In the genomic region with DNA sequence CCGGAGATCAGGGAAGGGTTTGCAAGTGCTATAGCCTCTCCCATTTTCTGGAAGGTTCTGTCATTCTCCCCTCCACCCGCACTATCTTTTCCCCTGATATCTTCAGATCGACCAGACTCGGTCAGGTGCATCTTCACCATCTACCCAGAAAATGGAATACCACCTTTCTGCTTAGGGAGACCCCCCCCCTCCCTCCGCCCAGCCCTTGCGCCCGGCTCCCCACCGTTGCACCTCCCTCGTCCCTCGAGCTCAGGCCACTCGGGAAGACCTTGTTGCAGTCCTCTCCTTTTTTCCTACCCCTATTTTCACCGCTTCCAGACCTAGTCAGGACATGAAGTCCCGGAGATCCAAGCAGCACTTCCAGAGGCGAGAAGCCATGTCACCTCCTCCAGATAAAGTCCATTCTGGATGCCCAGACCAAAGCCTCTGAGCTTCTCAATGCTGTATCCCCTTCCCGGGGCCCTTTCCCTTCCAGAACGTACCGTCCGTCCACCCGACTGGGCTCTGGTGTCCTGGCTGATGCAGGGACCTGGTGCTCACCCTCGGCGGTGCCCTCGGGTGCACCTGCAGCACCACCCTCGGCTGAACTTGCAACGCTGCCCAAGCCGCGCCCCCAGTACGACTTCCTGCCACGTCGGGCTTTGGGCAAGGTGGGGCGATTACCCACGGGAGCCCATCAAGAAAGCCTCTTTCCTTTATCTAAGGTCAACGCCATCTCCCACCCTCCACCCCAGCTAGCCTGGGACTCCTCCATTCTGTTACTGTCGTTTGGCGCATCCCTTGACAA, we compare ENCODE assay signal across 8 mouse cellular contexts. TPM values are rescaled to one million over a fixed set of nuclear protein-coding genes. Genes with fewer than 3 reads are reported as not detected.
DNase-seq lines count a peak whose midpoint lies in the region; ATAC-seq and TF ChIP-seq lines count a peak whose summit lies in the region.

Gene Slc35c1, minus strand, starts transcription at position 618 of the 787 bp plus-strand sequence.

- no peaks in the 10 kb centered on the region; the same call in none of the 2 replicates for H3K36me3 ChIP-seq in erythroblast, embryonic 14.5 days (ENCODE audit: control insufficient read depth)
- H3K36me3 ChIP-seq in intestine, embryonic 14.5 days (ENCODE audit: control insufficient read depth, insufficient read depth, low read length): no peaks in the 10 kb centered on the region
- H3K36me3 ChIP-seq in limb, embryonic 12.5 days: no peaks in the 10 kb centered on the region
- no peaks in the 10 kb centered on the region for H3K36me3 ChIP-seq in midbrain, embryonic 12.5 days

- peak within 1 kb of the TSS; percentile 83 for H3K27ac ChIP-seq in bone marrow macrophage, adult 2 months (ENCODE audit: insufficient read depth, low read depth, low read length)
- H3K27ac ChIP-seq in intestine, embryonic 14.5 days (ENCODE audit: low read depth): peak within 1 kb of the TSS; percentile 35; the same call in 1 of the 2 replicates
- no peak within 1 kb of the TSS for H3K27ac ChIP-seq in limb, embryonic 12.5 days
- 0 out of 2 replicates have a peak within 1 kb of the TSS, but pooled peaks have one; percentile 12 for H3K27ac ChIP-seq in midbrain, embryonic 12.5 days (replicated peaks)

- no peaks in the 10 kb centered on the region for H3K9me3 ChIP-seq in erythroblast, embryonic 14.5 days (ENCODE audit: control insufficient read depth, low read length)
- no peaks in the 10 kb centered on the region for H3K9me3 ChIP-seq in intestine, embryonic 14.5 days (ENCODE audit: control insufficient read depth, low read length)
- H3K9me3 ChIP-seq in limb, embryonic 12.5 days: no peaks in the 10 kb centered on the region
- H3K9me3 ChIP-seq in midbrain, embryonic 12.5 days: no peaks in the 10 kb centered on the region

- peak within 1 kb of the TSS; percentile 94 for H3K4me3 ChIP-seq in erythroblast, embryonic 14.5 days (replicated peaks)
- peak within 1 kb of the TSS; percentile 91 for H3K4me3 ChIP-seq in bone marrow macrophage, adult 2 months (ENCODE audit: insufficient read depth, low read length)
- peak within 1 kb of the TSS; percentile 87 for H3K4me3 ChIP-seq in intestine, embryonic 14.5 days (ENCODE audit: low read depth, low read length)
- H3K4me3 ChIP-seq in limb, embryonic 12.5 days (replicated peaks): peak within 1 kb of the TSS; percentile 75
- H3K4me3 ChIP-seq in midbrain, embryonic 12.5 days: peak within 1 kb of the TSS; percentile 79

- H3K4me1 ChIP-seq in erythroblast, embryonic 14.5 days (ENCODE audit: control insufficient read depth): peaks cover 46% of the 10 kb centered on the region
- peaks cover 33% of the 10 kb centered on the region for H3K4me1 ChIP-seq in bone marrow macrophage, adult 2 months (ENCODE audit: control insufficient read depth, insufficient read depth, low read length)
- peaks cover 18% of the 10 kb centered on the region for H3K4me1 ChIP-seq in intestine, embryonic 14.5 days (replicated peaks; ENCODE audit: control insufficient read depth, insufficient read depth, low read length)
- peaks cover 28% of the 10 kb centered on the region for H3K4me1 ChIP-seq in limb, embryonic 12.5 days (replicated peaks)
- peaks cover 31% of the 10 kb centered on the region for H3K4me1 ChIP-seq in midbrain, embryonic 12.5 days

- intact Hi-C loops in gastrocnemius, postnatal 14 days (cut with DNase I; ENCODE audit: low total_unique reads): no loop called here

- no peak for TF ChIP-seq POLR2A in bone marrow macrophage, adult 2 months (IDR thresholded peaks at IDR 0.05; ENCODE audit: borderline replicate concordance, low read depth, low read length)

- peak; percentile 21 for DNase-seq in gastrocnemius, postnatal 14 days
- DNase-seq in intestine, embryonic 14.5 days (ENCODE audit: low spot score): peak; percentile 67
- peak; percentile 48 for DNase-seq in testis, postnatal 10 days (ENCODE audit: low spot score)

- WGBS in intestine, embryonic 14.5 days: 1% methylated on average over 34 of the region's 34 CpGs
- 1% methylated on average over 34 of the region's 34 CpGs for WGBS in limb, embryonic 12.5 days
- 1% methylated on average over 34 of the region's 34 CpGs for WGBS in midbrain, embryonic 12.5 days

- peak within 1 kb of the TSS; percentile 97 for H3K4me2 ChIP-seq in intestine, embryonic 14.5 days (ENCODE audit: low read length)
- H3K4me2 ChIP-seq in limb, embryonic 12.5 days: peak within 1 kb of the TSS; percentile 92
- peak within 1 kb of the TSS; percentile 96 for H3K4me2 ChIP-seq in midbrain, embryonic 12.5 days (replicated peaks)

- no peak for TF ChIP-seq CTCF in bone marrow macrophage, adult 2 months (IDR thresholded peaks at IDR 0.05; ENCODE audit: low read depth, low read length)

- ATAC-seq in erythroblast, adult 5-6 weeks (replicated peaks; ENCODE audit: low FRiP score, poor library complexity, severe bottlenecking): no peak
- peak; percentile 41 for ATAC-seq in intestine, embryonic 14.5 days (replicated peaks; ENCODE audit: low FRiP score, low TSS enrichment, low read depth)
- ATAC-seq in limb, embryonic 12.5 days (ENCODE audit: insufficient number of reproducible peaks, insufficient read depth, low FRiP score, low TSS enrichment, low read depth): no peak
- peak; percentile 45 for ATAC-seq in midbrain, embryonic 12.5 days (ENCODE audit: low FRiP score, low read depth)

- H3K27me3 ChIP-seq in erythroblast, embryonic 14.5 days (ENCODE audit: control insufficient read depth): peaks cover 12% of the 10 kb centered on the region
- peaks cover 19% of the 10 kb centered on the region for H3K27me3 ChIP-seq in intestine, embryonic 14.5 days (replicated peaks; ENCODE audit: control insufficient read depth, insufficient read depth, low read length)
- H3K27me3 ChIP-seq in limb, embryonic 12.5 days: peaks cover 29% of the 10 kb centered on the region
- peaks cover 35% of the 10 kb centered on the region for H3K27me3 ChIP-seq in midbrain, embryonic 12.5 days

- peak within 1 kb of the TSS; percentile 69 for H3K9ac ChIP-seq in intestine, embryonic 14.5 days (ENCODE audit: low read length)
- H3K9ac ChIP-seq in limb, embryonic 12.5 days (replicated peaks): peak within 1 kb of the TSS; percentile 69
- peak within 1 kb of the TSS; percentile 63 for H3K9ac ChIP-seq in midbrain, embryonic 12.5 days (replicated peaks)

RNA-seq across cellular contexts. Expression of gene Slc35c1, which starts in this region (rescaled TPM):
- 0.35 and 0.38 TPM in 2 replicates for polyA plus RNA-seq in erythroblast, embryonic 14.5 days (2012)
- 16.5 and 18.3 TPM in 2 replicates for total RNA-seq in erythroblast, adult 5-6 weeks (2015; ENCODE audit: low replicate concordance)
- total RNA-seq in erythroblast, adult 5-6 weeks (2017; ENCODE audit: low replicate concordance): 3.1 and 7.1 TPM in 2 replicates
- 22.8 and 27.4 TPM in 2 replicates for polyA plus RNA-seq in bone marrow macrophage, adult 2 months (2012; ENCODE audit: insufficient read depth, insufficient read length, missing spikeins)
- total RNA-seq in gastrocnemius, postnatal 14 days (2021): 1 to 10 TPM; 4.4 to 6.4 TPM
- polyA plus RNA-seq in intestine, embryonic 14.5 days (2014; fragmentation: Nextera tagmentation; extraction: Ambion mirVana): 26.8 and 30.2 TPM in 2 replicates
- 7.2 and 9.1 TPM in 2 replicates for polyA plus RNA-seq in limb, embryonic 12.5 days (2016; fragmentation: Nextera tagmentation; extraction: Ambion mirVana)
- 9.3 TPM in 2 replicates for polyA plus RNA-seq in midbrain, embryonic 12.5 days (2016; fragmentation: Nextera tagmentation; extraction: Ambion mirVana)

Comparison
In these comparisons a context has a peak if more than half of its experiments do, and no peak if none do; other contexts are left out.
1. ATAC-seq: peak in intestine, embryonic 14.5 days (single experiment) and midbrain, embryonic 12.5 days (single experiment); none in erythroblast, adult 5-6 weeks (single experiment) and limb, embryonic 12.5 days (single experiment).
2. Peak in every context shown above with its lines, with median percentiles within 50 percentile points of each other: H3K4me3 ChIP-seq, DNase-seq, H3K4me2 ChIP-seq and H3K9ac ChIP-seq.